Mouse (Mus musculus): ENCODE measurements around the gene Sprr2a3. TPM values are rescaled to one million over a fixed set of nuclear protein-coding genes. Genes with fewer than 3 reads are reported as not detected.
A peak's percentile ranks its signal among the peaks of the same experiment; 100 is the strongest.
"Not testable (repeated sequence)": the region's sequence is repeated elsewhere in the genome, so short reads cannot be mapped to it uniquely, and the experiment has no call there.

The Sprr2a3 gene
- polyA plus RNA-seq (2016; fragmentation: Nextera tagmentation; extraction: Ambion mirVana), result not detected in 2 replicates

DNA sequence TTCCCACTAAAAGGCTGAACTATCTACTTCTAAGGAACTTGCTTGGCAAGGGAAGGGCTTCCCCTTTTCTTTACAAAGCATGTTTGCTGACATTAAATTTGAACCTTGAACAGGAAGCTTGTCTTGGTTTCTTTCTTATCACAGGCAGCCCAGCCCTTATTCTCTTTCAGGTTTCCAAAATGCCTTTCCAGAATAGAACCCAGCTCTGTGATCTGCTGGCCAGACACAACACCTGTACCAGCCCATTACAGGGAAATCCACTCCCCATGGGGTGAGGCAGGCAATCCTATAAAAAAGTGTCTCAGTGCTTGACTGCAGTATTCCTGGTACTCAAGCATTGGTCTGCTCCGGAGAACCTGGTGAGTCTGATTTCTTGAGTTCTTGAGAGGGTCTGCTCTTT lies at the start of gene Sprr2a3:
TSS of gene Sprr2a3 (plus strand) at position 317 of the 400 bp plus-strand sequence.
- not testable (repeated sequence) for H3K4me1 ChIP-seq; H3K4me3 ChIP-seq; H3K9ac ChIP-seq (replicated peaks); H3K36me3 ChIP-seq; H3K9me3 ChIP-seq; ATAC-seq (ENCODE audit: low FRiP score, low read depth); H3K27me3 ChIP-seq; H3K27ac ChIP-seq (replicated peaks); H3K4me2 ChIP-seq (replicated peaks)
- 97% methylated on average over 1 of the region's 1 CpGs for WGBS

- H3K4me3 ChIP-seq; H3K9me3 ChIP-seq; H3K27ac ChIP-seq (replicated peaks); H3K4me1 ChIP-seq; H3K36me3 ChIP-seq; H3K4me2 ChIP-seq (replicated peaks); H3K27me3 ChIP-seq; H3K9ac ChIP-seq (replicated peaks): not testable (repeated sequence)
- WGBS, result no CpG with 5 or more reads among the region's 5 CpGs
- peak; percentile 24; the same call in 1 of the 2 replicates for ATAC-seq (ENCODE audit: low FRiP score, low read depth)
Measured at GRCm38 (mm10) chr3:92236463-92237189, 48.6 kb upstream of the Sprr2a3 start.

- not testable (repeated sequence) for H3K4me3 ChIP-seq; ATAC-seq (ENCODE audit: low FRiP score, low read depth); H3K9ac ChIP-seq (replicated peaks); H3K9me3 ChIP-seq; H3K27ac ChIP-seq (replicated peaks); H3K27me3 ChIP-seq; H3K4me2 ChIP-seq (replicated peaks); H3K4me1 ChIP-seq; H3K36me3 ChIP-seq
Measured at GRCm38 (mm10) chr3:92238736-92239135, 46.5 kb upstream of the Sprr2a3 start.

GRCm38 (mm10) chr3:92239197-92239596 lies 46.0 kb upstream of the Sprr2a3 start:
- H3K36me3 ChIP-seq; H3K9ac ChIP-seq (replicated peaks); H3K27me3 ChIP-seq; H3K9me3 ChIP-seq; H3K27ac ChIP-seq (replicated peaks); H3K4me1 ChIP-seq; H3K4me2 ChIP-seq (replicated peaks); H3K4me3 ChIP-seq: not testable (repeated sequence)
- ATAC-seq (ENCODE audit: low FRiP score, low read depth), result 0 out of 2 replicates have a peak, but pooled peaks have one; percentile 14
- WGBS, result no CpG with 5 or more reads among the region's 1 CpGs

DNA sequence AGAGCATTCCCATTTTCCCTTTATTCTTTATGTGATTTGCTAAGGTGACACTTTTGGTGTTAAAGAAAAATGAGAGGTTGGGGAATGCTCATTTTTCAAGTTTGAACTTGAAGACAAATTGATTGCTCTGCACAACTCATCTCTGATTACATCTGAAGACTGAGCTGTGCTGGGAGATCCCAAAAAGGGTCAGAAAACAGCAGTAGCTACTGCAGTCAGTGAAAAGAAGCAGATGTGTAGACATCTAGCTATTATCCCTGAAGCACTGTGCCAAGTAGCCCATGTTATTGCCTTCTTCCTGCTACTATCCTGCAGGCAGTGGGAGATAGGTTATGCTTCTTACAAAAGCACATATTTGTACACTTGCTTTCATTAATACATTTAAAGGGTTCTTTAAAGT lies 40.4 kb upstream of the Sprr2a3 start:
- not testable (repeated sequence) for H3K36me3 ChIP-seq; H3K9ac ChIP-seq (replicated peaks); H3K27me3 ChIP-seq; H3K27ac ChIP-seq (replicated peaks); ATAC-seq (ENCODE audit: low FRiP score, low read depth); H3K4me3 ChIP-seq; H3K4me1 ChIP-seq; H3K4me2 ChIP-seq (replicated peaks); H3K9me3 ChIP-seq

GRCm38 (mm10) chr3:92246245-92246644 lies 39.0 kb upstream of the Sprr2a3 start:
- H3K9me3 ChIP-seq; H3K4me1 ChIP-seq; H3K27ac ChIP-seq (replicated peaks); H3K9ac ChIP-seq (replicated peaks); H3K27me3 ChIP-seq; H3K4me2 ChIP-seq (replicated peaks); H3K4me3 ChIP-seq; H3K36me3 ChIP-seq; ATAC-seq (ENCODE audit: low FRiP score, low read depth): not testable (repeated sequence)
- no CpG with 5 or more reads among the region's 10 CpGs for WGBS

DNA sequence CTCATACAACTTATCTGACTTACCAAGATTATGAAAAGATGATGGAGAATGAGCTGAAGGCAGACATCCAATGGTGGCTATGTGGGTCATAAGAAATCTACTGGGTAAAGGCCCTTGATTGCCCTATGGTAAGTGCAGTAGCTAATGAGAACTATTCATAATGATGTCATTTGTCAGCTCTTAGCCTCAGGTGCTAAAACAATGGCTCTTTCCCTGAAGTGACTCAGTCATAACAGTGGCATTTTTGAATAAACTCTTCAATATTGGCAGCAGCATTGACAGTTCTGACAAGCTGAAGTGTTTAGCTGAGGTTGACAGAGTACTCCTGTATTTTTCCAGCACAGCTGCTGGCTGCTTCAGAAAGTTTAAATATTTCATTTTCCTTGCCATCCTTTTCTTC lies 36.7 kb upstream of the Sprr2a3 start:
- H3K4me3 ChIP-seq; ATAC-seq (ENCODE audit: low FRiP score, low read depth); H3K4me2 ChIP-seq (replicated peaks); H3K9me3 ChIP-seq; H3K27me3 ChIP-seq; H3K9ac ChIP-seq (replicated peaks); H3K36me3 ChIP-seq; H3K27ac ChIP-seq (replicated peaks); H3K4me1 ChIP-seq: not testable (repeated sequence)

- not testable (repeated sequence) for H3K36me3 ChIP-seq; H3K27me3 ChIP-seq; H3K4me1 ChIP-seq; ATAC-seq (ENCODE audit: low FRiP score, low read depth); H3K4me3 ChIP-seq; H3K9me3 ChIP-seq; H3K27ac ChIP-seq (replicated peaks); H3K9ac ChIP-seq (replicated peaks); H3K4me2 ChIP-seq (replicated peaks)
- WGBS, result 91% methylated on average over 1 of the region's 2 CpGs
Measured at GRCm38 (mm10) chr3:92250450-92250849, 34.8 kb upstream of the Sprr2a3 start.

GRCm38 (mm10) chr3:92253860-92254259 lies 31.4 kb upstream of the Sprr2a3 start:
- not testable (repeated sequence) for H3K9me3 ChIP-seq; H3K36me3 ChIP-seq; H3K27me3 ChIP-seq; H3K27ac ChIP-seq (replicated peaks); H3K9ac ChIP-seq (replicated peaks); H3K4me3 ChIP-seq; H3K4me2 ChIP-seq (replicated peaks); H3K4me1 ChIP-seq
- ATAC-seq (ENCODE audit: low FRiP score, low read depth), result peak; percentile 67
- WGBS, result no CpG with 5 or more reads among the region's 8 CpGs

DNA sequence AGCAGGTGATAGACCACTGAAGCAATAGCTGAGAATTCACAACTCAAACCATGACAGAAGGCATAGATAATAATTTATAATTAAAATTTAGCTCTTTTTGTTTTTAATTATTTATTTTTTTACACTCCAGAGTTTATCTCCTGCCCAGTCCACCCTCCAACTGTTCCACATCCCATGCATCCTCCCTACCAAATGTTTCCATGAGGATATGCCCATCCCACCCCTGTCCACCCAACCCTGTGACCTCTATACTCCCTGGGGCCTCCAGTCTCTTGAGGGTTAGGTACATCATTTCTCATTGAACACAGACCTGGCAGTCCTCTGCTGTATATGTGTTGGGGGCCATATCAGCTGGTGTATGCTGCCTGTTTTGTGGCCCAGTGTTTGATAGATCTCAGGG lies 26.7 kb upstream of the Sprr2a3 start:
- H3K9me3 ChIP-seq; H3K4me3 ChIP-seq; H3K27me3 ChIP-seq; H3K4me1 ChIP-seq; H3K27ac ChIP-seq (replicated peaks); H3K36me3 ChIP-seq; H3K9ac ChIP-seq (replicated peaks); H3K4me2 ChIP-seq (replicated peaks): not testable (repeated sequence)
- ATAC-seq (ENCODE audit: low FRiP score, low read depth), result peak; percentile 65

- not testable (repeated sequence) for H3K36me3 ChIP-seq; H3K4me1 ChIP-seq; H3K4me3 ChIP-seq; H3K4me2 ChIP-seq (replicated peaks); H3K9me3 ChIP-seq; ATAC-seq (ENCODE audit: low FRiP score, low read depth); H3K27ac ChIP-seq (replicated peaks); H3K9ac ChIP-seq (replicated peaks); H3K27me3 ChIP-seq
- WGBS, result no CpG with 5 or more reads among the region's 2 CpGs
Measured at GRCm38 (mm10) chr3:92263462-92263861, 21.8 kb upstream of the Sprr2a3 start.

DNA sequence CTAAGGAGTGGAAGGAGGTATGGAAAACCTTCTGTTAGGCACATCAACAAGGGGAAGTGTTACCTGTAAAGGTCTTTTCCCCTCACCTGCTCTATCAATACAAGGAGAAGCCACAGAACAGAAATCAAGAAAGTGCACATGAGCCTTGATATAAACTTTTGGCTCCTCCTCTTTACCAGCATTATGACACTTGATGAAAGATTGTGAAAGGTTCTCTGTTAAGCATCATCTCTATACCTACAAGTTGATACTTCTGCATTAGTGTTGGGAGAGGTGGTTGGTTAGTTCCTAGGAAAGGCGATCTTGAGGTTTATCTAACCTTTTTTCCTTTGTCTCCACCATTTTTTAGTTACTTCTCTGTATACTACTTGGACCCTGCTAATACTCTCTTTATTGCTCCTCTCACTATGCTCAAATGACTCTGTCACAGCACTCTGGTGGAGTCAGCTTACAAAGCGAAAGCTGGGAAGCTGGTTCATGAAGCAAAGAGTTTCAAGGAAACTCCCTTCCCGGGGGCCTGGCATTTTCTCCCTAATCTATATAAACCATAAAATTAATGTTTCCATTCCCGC lies 13.7 kb upstream of the Sprr2a3 start:
- not testable (repeated sequence) for H3K27ac ChIP-seq (replicated peaks); H3K4me1 ChIP-seq; H3K9me3 ChIP-seq; H3K4me2 ChIP-seq (replicated peaks); H3K36me3 ChIP-seq; ATAC-seq (ENCODE audit: low FRiP score, low read depth); H3K27me3 ChIP-seq; H3K4me3 ChIP-seq; H3K9ac ChIP-seq (replicated peaks)
- no CpG with 5 or more reads among the region's 4 CpGs for WGBS

DNA sequence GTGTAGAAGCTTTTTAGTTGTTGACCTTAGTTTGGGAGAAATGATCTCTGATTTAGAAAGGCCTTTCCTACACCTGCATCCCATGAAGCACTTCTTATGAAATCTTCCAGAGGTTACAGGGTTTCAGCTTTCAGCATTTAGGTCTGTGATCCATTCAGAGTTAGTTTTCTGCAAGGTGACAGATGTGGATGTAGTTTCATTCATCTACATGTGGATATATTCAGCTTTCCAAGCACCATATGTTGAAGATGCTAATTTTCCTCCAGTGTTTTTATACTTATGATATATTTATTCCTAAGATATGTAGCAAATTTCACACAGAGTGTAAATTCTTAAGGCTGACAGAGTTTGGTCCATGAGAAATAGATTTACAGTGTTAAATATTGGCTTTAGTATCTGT lies 11.7 kb upstream of the Sprr2a3 start:
- H3K9ac ChIP-seq (replicated peaks); H3K27me3 ChIP-seq; H3K4me1 ChIP-seq; H3K9me3 ChIP-seq; ATAC-seq (ENCODE audit: low FRiP score, low read depth); H3K27ac ChIP-seq (replicated peaks); H3K36me3 ChIP-seq; H3K4me2 ChIP-seq (replicated peaks); H3K4me3 ChIP-seq: not testable (repeated sequence)

Measured in midbrain, embryonic 12.5 days (tissue).